Mouse (Mus musculus): ENCODE measurements around the gene Gm5797. TPM values are rescaled to one million over a fixed set of nuclear protein-coding genes. Genes with fewer than 3 reads are reported as not detected.

The Gm5797 gene
- not detected in 2 replicates for polyA plus RNA-seq (2015; fragmentation: Nextera tagmentation; extraction: Ambion mirVana)

GRCm38 (mm10) chr14:7332295-7332694 is at the start of gene Gm5797:
Gm5797 (minus strand) TSS chr14:7332395.

GRCm38 (mm10) chr14:7365034-7365433 is 32.8 kb upstream of the Gm5797 start, which contains the start of gene Gm8374:
Gm8374 (minus strand) TSS chr14:7365134.

GRCm38 (mm10) chr14:7314661-7315060 is 17.5 kb downstream of the Gm5797 start, which contains the start of gene Gm3739:
Gm3739 (minus strand) TSS chr14:7315049.

Other genes with a start within 250 kb of the Gm5797 start
- gene Gm3696, start 231.8 kb downstream of the Gm5797 start, polyA plus RNA-seq (2015; fragmentation: Nextera tagmentation; extraction: Ambion mirVana): 0.35 and 0.43 TPM in 2 replicates
- not detected in 2 replicates for gene Gm6676, start 207.0 kb downstream of the Gm5797 start, polyA plus RNA-seq (2015; fragmentation: Nextera tagmentation; extraction: Ambion mirVana)
- 0.57 and 0.97 TPM in 2 replicates for gene Gm3512, start 157.9 kb downstream of the Gm5797 start, polyA plus RNA-seq (2015; fragmentation: Nextera tagmentation; extraction: Ambion mirVana)
- not detected in 2 replicates for gene Gm16434, start 137.9 kb downstream of the Gm5797 start, polyA plus RNA-seq (2015; fragmentation: Nextera tagmentation; extraction: Ambion mirVana)
- gene Gm3727, start 67.7 kb downstream of the Gm5797 start, polyA plus RNA-seq (2015; fragmentation: Nextera tagmentation; extraction: Ambion mirVana): not detected in 2 replicates
- gene Gm3739, start 17.3 kb downstream of the Gm5797 start, polyA plus RNA-seq (2015; fragmentation: Nextera tagmentation; extraction: Ambion mirVana): 0.22 and 0.44 TPM in 2 replicates
- gene Gm8374, start 32.7 kb upstream of the Gm5797 start, polyA plus RNA-seq (2015; fragmentation: Nextera tagmentation; extraction: Ambion mirVana): not detected in 2 replicates
- gene Gm3755, start 118.5 kb upstream of the Gm5797 start, polyA plus RNA-seq (2015; fragmentation: Nextera tagmentation; extraction: Ambion mirVana): not detected in 2 replicates
- 0.33 and 0.79 TPM in 2 replicates for gene Gm3752, start 151.4 kb upstream of the Gm5797 start, polyA plus RNA-seq (2015; fragmentation: Nextera tagmentation; extraction: Ambion mirVana)
- 0.43 and 0.50 TPM in 2 replicates for gene Gm3558, start 236.2 kb upstream of the Gm5797 start, polyA plus RNA-seq (2015; fragmentation: Nextera tagmentation; extraction: Ambion mirVana)